Mouse (Mus musculus) heart, embryonic 11.5 days (tissue): ENCODE measurements around the gene Hk2. TPM values are rescaled to one million over a fixed set of nuclear protein-coding genes. Genes with fewer than 3 reads are reported as not detected.

Source experiments
- ATAC-seq: fragments of 200-750 bp; cut with Nextera tagmentation; replicated peaks from 2 replicates; pipeline ENCODE4 v1.8.0; 2017; ENCODE audit warnings: moderate library complexity; ENCODE audit not compliant: insufficient number of reproducible peaks, low FRiP score, low TSS enrichment
- H3K27ac ChIP-seq: fragments of 300-500 bp; sonication (generic); 2 replicates; pipeline ENCODE4 v1.5.1; 2014; ENCODE audit warnings: mild to moderate bottlenecking, low read depth, low read length
- H3K27me3 ChIP-seq: fragments of 300-500 bp; sonication (generic); 2 replicates; pipeline ENCODE4 v1.6.1; 2014; ENCODE audit warnings: mild to moderate bottlenecking, low read length, mixed read lengths; ENCODE audit not compliant: control insufficient read depth, insufficient read depth
- H3K36me3 ChIP-seq: fragments of 300-500 bp; sonication (generic); 2 replicates; pipeline ENCODE4 v1.6.1; 2014; ENCODE audit warnings: mild to moderate bottlenecking, low read length, moderate library complexity, mixed read lengths; ENCODE audit not compliant: control insufficient read depth, insufficient read depth
- H3K4me1 ChIP-seq: fragments of 300-500 bp; sonication (generic); 2 replicates; pipeline ENCODE4 v1.6.1; 2014; ENCODE audit warnings: low read length; ENCODE audit not compliant: control insufficient read depth, insufficient read depth
- H3K4me2 ChIP-seq: fragments of 300-500 bp; sonication (generic); 2 replicates; pipeline ENCODE4 v1.6.1; 2014; ENCODE audit warnings: mild to moderate bottlenecking, moderate library complexity
- H3K4me3 ChIP-seq: fragments of 300-500 bp; sonication (generic); 2 replicates; pipeline ENCODE4 v1.5.1; 2014; ENCODE audit warnings: low read depth, low read length
- H3K9ac ChIP-seq: fragments of 300-500 bp; sonication (generic); 2 replicates; pipeline ENCODE4 v1.6.1; 2014; ENCODE audit warnings: mild to moderate bottlenecking, low read depth, low read length, moderate library complexity
- H3K9me3 ChIP-seq: fragments of 300-500 bp; sonication (generic); replicated peaks from 2 replicates; pipeline ENCODE4 v1.6.1; 2016; ENCODE audit warnings: low read length; ENCODE audit not compliant: control insufficient read depth
- WGBS: fragments of 180-500 bp; shearing (Covaris S2); extraction: QIAGEN DNeasy Blood & Tissue Kit; methylation state at CpG from one replicate; pipeline ENCODE4 v1.1.7; 2014; ENCODE audit not compliant: insufficient replicate concordance; 5-methylcytosine and 5-hydroxymethylcytosine counted together
- polyA plus RNA-seq: library from polyadenylated mRNA; unstranded; fragments of >200 nt; fragmentation: Nextera tagmentation; extraction: Ambion mirVana; gene quantifications from 2 replicates; pipeline ENCODE4 v1.2.1, GENCODE M21; 2014

Gene Hk2
- polyA plus RNA-seq, 1 experiment from 2014 or later = 49.5 TPM

DNA sequence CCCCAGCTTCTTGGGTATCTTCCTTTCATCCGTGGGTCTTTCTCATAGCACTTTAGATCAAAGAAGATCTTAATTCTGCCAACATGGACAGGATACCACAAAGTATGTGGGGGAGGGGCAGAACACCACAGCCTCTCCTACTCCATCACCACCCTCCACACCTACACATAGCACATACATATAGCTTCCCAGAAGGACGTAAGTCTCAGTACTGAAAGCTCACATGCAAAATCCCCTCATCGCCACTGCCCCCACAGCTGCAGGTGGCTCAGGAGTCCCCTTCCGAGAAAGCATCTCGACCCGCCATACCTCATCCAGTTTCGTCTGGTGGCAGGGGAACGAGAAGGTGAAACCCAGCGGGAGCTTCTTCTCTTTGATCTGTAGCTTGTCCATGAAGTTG lies 29.7 kb downstream of the Hk2 start:
- Histone ChIP-seq H3K27ac (no peak overlapping the region), H3K4me1 (peaks cover 5% of the 10 kb centered on the region; the same call in 1 of the 2 replicates), H3K4me2 (no peak overlapping the region), H3K9me3 (no peaks in the 10 kb centered on the region), H3K4me3 (no peak overlapping the region), H3K9ac (no peak overlapping the region), H3K36me3 (peaks cover 7% of the 10 kb centered on the region; the same call in 1 of the 2 replicates), H3K27me3 (no peaks in the 10 kb centered on the region)
- 89% methylated on average over 9 of the region's 9 CpGs for WGBS
- no peak for ATAC-seq

- H3K27ac ChIP-seq = no peak overlapping the region
- no peak overlapping the region for H3K9ac ChIP-seq
- no peak overlapping the region for H3K4me2 ChIP-seq
- H3K4me3 ChIP-seq = no peak overlapping the region
- ATAC-seq = no peak
- H3K9me3 ChIP-seq = no peaks in the 10 kb centered on the region
- peaks cover 5% of the 10 kb centered on the region; the same call in 1 of the 2 replicates for H3K4me1 ChIP-seq
- H3K27me3 ChIP-seq = no peaks in the 10 kb centered on the region
- 77% methylated on average over 5 of the region's 5 CpGs for WGBS
- H3K36me3 ChIP-seq = 0 out of 2 replicates have a peak, but pooled peaks cover 9% of the 10 kb centered on the region
Observed at GRCm38 (mm10) chr6:82741518-82741880, 32.8 kb downstream of the Hk2 start.

- H3K9ac ChIP-seq = no peak overlapping the region
- no peaks in the 10 kb centered on the region for H3K9me3 ChIP-seq
- H3K27ac ChIP-seq = no peak overlapping the region
- no peak for ATAC-seq
- peaks cover 5% of the 10 kb centered on the region; the same call in 1 of the 2 replicates for H3K4me1 ChIP-seq
- H3K4me2 ChIP-seq = no peak overlapping the region
- H3K36me3 ChIP-seq = 0 out of 2 replicates have a peak, but pooled peaks cover 9% of the 10 kb centered on the region
- no peaks in the 10 kb centered on the region for H3K27me3 ChIP-seq
- H3K4me3 ChIP-seq = no peak overlapping the region
- 48% methylated on average over 8 of the region's 8 CpGs for WGBS
Observed at GRCm38 (mm10) chr6:82740868-82741517, 33.3 kb downstream of the Hk2 start.

DNA sequence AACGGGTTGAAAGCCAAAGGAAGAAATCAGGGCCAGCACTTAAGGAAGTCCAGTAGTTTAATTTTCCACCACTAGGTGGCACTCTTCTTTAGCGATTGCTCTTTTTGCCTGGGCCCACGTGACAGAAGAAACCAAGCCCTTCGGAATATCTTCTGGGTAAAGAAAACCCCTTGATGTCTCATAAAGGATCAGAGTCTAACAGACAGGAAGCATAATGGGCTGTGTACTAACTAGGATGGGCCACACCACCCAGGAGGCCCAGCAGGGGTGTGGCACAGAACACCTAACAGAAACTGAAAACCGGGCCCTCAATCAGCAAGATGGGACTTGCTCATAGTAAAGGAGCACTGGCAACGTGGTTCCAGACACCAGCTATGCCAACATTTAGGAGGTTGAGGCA lies 34.0 kb downstream of the Hk2 start:
- Histone ChIP-seq H3K4me3 (no peak overlapping the region), H3K36me3 (0 out of 2 replicates have a peak, but pooled peaks cover 9% of the 10 kb centered on the region), H3K4me1 (peaks cover 5% of the 10 kb centered on the region; the same call in 1 of the 2 replicates), H3K27ac (no peak overlapping the region), H3K9me3 (no peaks in the 10 kb centered on the region), H3K27me3 (no peaks in the 10 kb centered on the region), H3K4me2 (no peak overlapping the region), H3K9ac (no peak overlapping the region)
- 34% methylated on average over 6 of the region's 6 CpGs for WGBS
- ATAC-seq = no peak

GRCm38 (mm10) chr6:82737634-82738540 lies 36.4 kb downstream of the Hk2 start:
- Histone ChIP-seq H3K36me3 (peaks cover 8% of the 10 kb centered on the region; the same call in 1 of the 2 replicates), H3K9ac (no peak overlapping the region), H3K9me3 (no peaks in the 10 kb centered on the region), H3K4me2 (no peak overlapping the region), H3K4me3 (no peak overlapping the region), H3K4me1 (peaks cover 5% of the 10 kb centered on the region; the same call in 1 of the 2 replicates), H3K27ac (no peak overlapping the region), H3K27me3 (no peaks in the 10 kb centered on the region)
- WGBS = 83% methylated on average over 27 of the region's 27 CpGs
- no peak; the same call in 1 of the 2 replicates for ATAC-seq

- 83% methylated on average over 25 of the region's 25 CpGs for WGBS
- Histone ChIP-seq H3K4me1 (peaks cover 5% of the 10 kb centered on the region; the same call in 1 of the 2 replicates), H3K4me2 (no peak overlapping the region), H3K9ac (no peak overlapping the region), H3K36me3 (peaks cover 10% of the 10 kb centered on the region; the same call in 1 of the 2 replicates), H3K4me3 (no peak overlapping the region), H3K27ac (no peak overlapping the region), H3K27me3 (no peaks in the 10 kb centered on the region), H3K9me3 (no peaks in the 10 kb centered on the region)
- ATAC-seq = no peak
Observed at GRCm38 (mm10) chr6:82736626-82737600, 37.3 kb downstream of the Hk2 start.

DNA sequence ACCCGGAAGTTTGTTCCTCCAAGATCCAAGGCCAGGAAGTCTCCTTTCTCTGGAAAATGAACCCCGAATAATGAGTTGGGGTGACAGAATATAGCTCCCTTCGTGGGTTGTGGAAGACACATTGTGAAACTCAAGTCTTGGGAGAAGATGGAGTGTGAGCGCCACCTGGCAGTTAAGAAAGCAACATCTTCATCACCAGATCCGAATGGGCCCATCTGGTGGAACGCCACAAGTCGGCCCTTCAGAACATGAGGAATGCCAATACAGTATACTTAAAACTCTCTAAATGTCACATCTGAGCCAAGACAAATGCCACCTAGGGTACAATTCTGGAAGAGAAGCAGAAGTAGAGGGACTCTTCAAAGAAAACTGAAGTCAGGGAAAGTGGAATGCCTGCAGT lies 38.9 kb downstream of the Hk2 start:
- Histone ChIP-seq H3K4me3 (no peak overlapping the region), H3K9ac (no peak overlapping the region), H3K27ac (no peak overlapping the region), H3K36me3 (peaks cover 21% of the 10 kb centered on the region; the same call in 1 of the 2 replicates), H3K4me1 (no peaks in the 10 kb centered on the region), H3K27me3 (no peaks in the 10 kb centered on the region), H3K4me2 (no peak overlapping the region), H3K9me3 (no peaks in the 10 kb centered on the region)
- no peak for ATAC-seq
- 86% methylated on average over 7 of the region's 7 CpGs for WGBS

- Histone ChIP-seq H3K4me3 (no peak overlapping the region), H3K4me2 (no peak overlapping the region), H3K27me3 (no peaks in the 10 kb centered on the region), H3K4me1 (peaks cover 15% of the 10 kb centered on the region), H3K9me3 (no peaks in the 10 kb centered on the region), H3K9ac (no peak overlapping the region), H3K27ac (peak overlapping the region; percentile 54; the same call in 1 of the 2 replicates), H3K36me3 (peaks cover 20% of the 10 kb centered on the region)
- 69% methylated on average over 21 of the region's 21 CpGs for WGBS
- no peak for ATAC-seq
Observed at GRCm38 (mm10) chr6:82728635-82729034, 45.6 kb downstream of the Hk2 start.
